Mouse (Mus musculus): Measurements from ENCODE around the gene Chd5.

Gene Chd5

GRCm38 (mm10) chr4:152338419-152339292 is at the start of gene Chd5:
Gene Chd5 (plus strand): TSS chr4:152338651.
- no peak for DNase-seq (ENCODE audit: low spot score)

GRCm38 (mm10) chr4:152290385-152290784 is 48.1 kb upstream of the Chd5 start:
- no peak for DNase-seq (ENCODE audit: low spot score)

- DNase-seq (ENCODE audit: low spot score), result no peak
Measured at GRCm38 (mm10) chr4:152290991-152291390, 47.5 kb upstream of the Chd5 start.

GRCm38 (mm10) chr4:152291562-152291961 is 46.9 kb upstream of the Chd5 start, which contains the start of gene Hes3:
Gene Hes3 (minus strand): TSS chr4:152291662.
- no peak for DNase-seq (ENCODE audit: low spot score)

GRCm38 (mm10) chr4:152292102-152292765 is 46.2 kb upstream of the Chd5 start:
- no peak for DNase-seq (ENCODE audit: low spot score)

GRCm38 (mm10) chr4:152294188-152294929 is 44.1 kb upstream of the Chd5 start:
- DNase-seq (ENCODE audit: low spot score), result no peak

- DNase-seq (ENCODE audit: low spot score), result no peak
Measured at GRCm38 (mm10) chr4:152295916-152296315, 42.5 kb upstream of the Chd5 start.

- DNase-seq (ENCODE audit: low spot score), result no peak
Measured at GRCm38 (mm10) chr4:152296371-152296770, 42.1 kb upstream of the Chd5 start.

- peak; percentile 99 for DNase-seq (ENCODE audit: low spot score)
Measured at GRCm38 (mm10) chr4:152296874-152297861, 41.3 kb upstream of the Chd5 start, which contains the start of gene Icmt. Gene Icmt (plus strand): TSS chr4:152297227.

GRCm38 (mm10) chr4:152298836-152299235 is 39.6 kb upstream of the Chd5 start:
- no peak for DNase-seq (ENCODE audit: low spot score)

GRCm38 (mm10) chr4:152300375-152300774 is 38.1 kb upstream of the Chd5 start:
- no peak for DNase-seq (ENCODE audit: low spot score)

GRCm38 (mm10) chr4:152302012-152302411 is 36.4 kb upstream of the Chd5 start:
- no peak for DNase-seq (ENCODE audit: low spot score)

- DNase-seq (ENCODE audit: low spot score), result no peak
Measured at GRCm38 (mm10) chr4:152303172-152303571, 35.3 kb upstream of the Chd5 start.

GRCm38 (mm10) chr4:152304685-152305084 is 33.8 kb upstream of the Chd5 start:
- DNase-seq (ENCODE audit: low spot score), result no peak

GRCm38 (mm10) chr4:152305991-152306390 is 32.5 kb upstream of the Chd5 start:
- no peak for DNase-seq (ENCODE audit: low spot score)

GRCm38 (mm10) chr4:152307542-152307941 is 30.9 kb upstream of the Chd5 start:
- no peak for DNase-seq (ENCODE audit: low spot score)

- no peak for DNase-seq (ENCODE audit: low spot score)
Measured at GRCm38 (mm10) chr4:152312186-152312585, 26.3 kb upstream of the Chd5 start.

- DNase-seq (ENCODE audit: low spot score), result no peak
Measured at GRCm38 (mm10) chr4:152313211-152313632, 25.2 kb upstream of the Chd5 start.

GRCm38 (mm10) chr4:152313934-152314333 is 24.5 kb upstream of the Chd5 start:
- DNase-seq (ENCODE audit: low spot score), result no peak

- no peak for DNase-seq (ENCODE audit: low spot score)
Measured at GRCm38 (mm10) chr4:152315498-152316213, 22.8 kb upstream of the Chd5 start.

All from ovary, adult 18-20 months (tissue).